Mouse (Mus musculus): ENCODE data around the gene Panx2. TPM values are rescaled to one million over a fixed set of nuclear protein-coding genes. Genes with fewer than 3 reads are reported as not detected.
A peak's percentile ranks its signal among the peaks of the same experiment; 100 is the strongest.

Gene Panx2
- polyA plus RNA-seq, 1 experiment, result not detected

- Histone ChIP-seq H3K4me2 (ENCODE audit: low read depth) (peak overlapping the region; percentile 99), H3K79me2 (ENCODE audit: control insufficient read depth, insufficient read depth) (peaks cover 8% of the 10 kb centered on the region), H3K36me3 (ENCODE audit: control insufficient read depth, insufficient read depth) (peaks cover 23% of the 10 kb centered on the region), H3K4me3 (peak overlapping the region; percentile 43), H3ac (ENCODE audit: control insufficient read depth, insufficient read length) (peak overlapping the region; percentile 86), H3K27me3 (ENCODE audit: control insufficient read depth, insufficient read depth, insufficient read length) (no peaks in the 10 kb centered on the region)
- TF ChIP-seq USF1 (IDR thresholded peaks at IDR 0.05; ENCODE audit: low read depth) (no peak), POLR2A (IDR thresholded peaks at IDR 0.05; ENCODE audit: insufficient read length, low read depth) (no peak), E2F4 (IDR thresholded peaks at IDR 0.05; ENCODE audit: insufficient read depth) (no peak), POLR2AphosphoS2 (IDR thresholded peaks at IDR 0.05; ENCODE audit: insufficient read length, low read depth) (peak; percentile 35), CEBPB (IDR thresholded peaks at IDR 0.05; ENCODE audit: insufficient read depth, poor library complexity, severe bottlenecking) (no peak), MYOD1 (IDR thresholded peaks at IDR 0.05; ENCODE audit: control insufficient read depth in 1 of 3, insufficient read length in 2 of 3, low read depth in 2 of 3) (no peak)
Observed at GRCm38 (mm10) chr15:89089248-89090051, 29.9 kb downstream of the Panx2 start.

GRCm38 (mm10) chr15:89090662-89091061, 31.1 kb downstream of the Panx2 start:
- Histone ChIP-seq H3ac (ENCODE audit: control insufficient read depth, insufficient read length) (no peak overlapping the region), H3K4me2 (ENCODE audit: low read depth) (peak overlapping the region; percentile 99), H3K4me3 (peak overlapping the region; percentile 43), H3K27me3 (ENCODE audit: control insufficient read depth, insufficient read depth, insufficient read length) (no peaks in the 10 kb centered on the region), H3K36me3 (ENCODE audit: control insufficient read depth, insufficient read depth) (peaks cover 27% of the 10 kb centered on the region), H3K79me2 (ENCODE audit: control insufficient read depth, insufficient read depth) (peaks cover 8% of the 10 kb centered on the region)
- no peak for TF ChIP-seq TCF3 (IDR thresholded peaks at IDR 0.05; ENCODE audit: insufficient read length, low read depth)
- no peak for TF ChIP-seq USF1 (IDR thresholded peaks at IDR 0.05; ENCODE audit: low read depth)
- no peak for TF ChIP-seq MYOD1 (IDR thresholded peaks at IDR 0.05; ENCODE audit: control insufficient read depth in 1 of 3, insufficient read length in 2 of 3, low read depth in 2 of 3)
- no peak for TF ChIP-seq E2F4 (IDR thresholded peaks at IDR 0.05; ENCODE audit: insufficient read depth)
- TF ChIP-seq CEBPB (IDR thresholded peaks at IDR 0.05; ENCODE audit: insufficient read depth, poor library complexity, severe bottlenecking), result no peak
- no peak for TF ChIP-seq MAX (IDR thresholded peaks at IDR 0.05; ENCODE audit: low read depth)
- no peak for TF ChIP-seq POLR2A (IDR thresholded peaks at IDR 0.05; ENCODE audit: insufficient read length, low read depth)
- no peak for TF ChIP-seq REST (IDR thresholded peaks at IDR 0.05; ENCODE audit: insufficient read depth, insufficient read length)
- no peak for TF ChIP-seq TCF12 (IDR thresholded peaks at IDR 0.05; ENCODE audit: insufficient read depth, poor library complexity, severe bottlenecking)
- TF ChIP-seq MYOG (IDR thresholded peaks at IDR 0.05; ENCODE audit: control insufficient read depth in 1 of 3, insufficient read depth in 1 of 3, insufficient read length in 2 of 3, low read depth in 2 of 3), result no peak
- TF ChIP-seq POLR2AphosphoS2 (IDR thresholded peaks at IDR 0.05; ENCODE audit: insufficient read length, low read depth), result no peak
- TF ChIP-seq SRF (IDR thresholded peaks at IDR 0.05; ENCODE audit: control insufficient read depth, insufficient read length, low read depth), result no peak

GRCm38 (mm10) chr15:89092181-89092580, 32.6 kb downstream of the Panx2 start:
- H3K4me2 ChIP-seq (ENCODE audit: low read depth), result no peak overlapping the region
- H3K79me2 ChIP-seq (ENCODE audit: control insufficient read depth, insufficient read depth), result peaks cover 8% of the 10 kb centered on the region
- TF ChIP-seq MYOG (IDR thresholded peaks at IDR 0.05; ENCODE audit: control insufficient read depth in 1 of 3, insufficient read depth in 1 of 3, insufficient read length in 2 of 3, low read depth in 2 of 3) (no peak), REST (IDR thresholded peaks at IDR 0.05; ENCODE audit: insufficient read depth, insufficient read length) (no peak), CEBPB (IDR thresholded peaks at IDR 0.05; ENCODE audit: insufficient read depth, poor library complexity, severe bottlenecking) (no peak), POLR2AphosphoS2 (IDR thresholded peaks at IDR 0.05; ENCODE audit: insufficient read length, low read depth) (peak; percentile 72), TCF12 (IDR thresholded peaks at IDR 0.05; ENCODE audit: insufficient read depth, poor library complexity, severe bottlenecking) (no peak), USF1 (IDR thresholded peaks at IDR 0.05; ENCODE audit: low read depth) (no peak), MAX (IDR thresholded peaks at IDR 0.05; ENCODE audit: low read depth) (no peak), MYOD1 (IDR thresholded peaks at IDR 0.05; ENCODE audit: control insufficient read depth in 1 of 3, insufficient read length in 2 of 3, low read depth in 2 of 3) (no peak), TCF3 (IDR thresholded peaks at IDR 0.05; ENCODE audit: insufficient read length, low read depth) (no peak), E2F4 (IDR thresholded peaks at IDR 0.05; ENCODE audit: insufficient read depth) (no peak), POLR2A (IDR thresholded peaks at IDR 0.05; ENCODE audit: insufficient read length, low read depth) (peak; percentile 4), SRF (IDR thresholded peaks at IDR 0.05; ENCODE audit: control insufficient read depth, insufficient read length, low read depth) (no peak)
- no peak overlapping the region for H3ac ChIP-seq (ENCODE audit: control insufficient read depth, insufficient read length)
- no peak overlapping the region for H3K4me3 ChIP-seq
- H3K27me3 ChIP-seq (ENCODE audit: control insufficient read depth, insufficient read depth, insufficient read length), result no peaks in the 10 kb centered on the region
- peaks cover 42% of the 10 kb centered on the region for H3K36me3 ChIP-seq (ENCODE audit: control insufficient read depth, insufficient read depth)

GRCm38 (mm10) chr15:89097450-89097849, 37.9 kb downstream of the Panx2 start:
- TF ChIP-seq TCF12 (IDR thresholded peaks at IDR 0.05; ENCODE audit: insufficient read depth, poor library complexity, severe bottlenecking) (no peak), REST (IDR thresholded peaks at IDR 0.05; ENCODE audit: insufficient read depth, insufficient read length) (no peak)
- Histone ChIP-seq H3K4me3 (no peak overlapping the region), H3K36me3 (ENCODE audit: control insufficient read depth, insufficient read depth) (peaks cover 81% of the 10 kb centered on the region), H3K27me3 (ENCODE audit: control insufficient read depth, insufficient read depth, insufficient read length) (no peaks in the 10 kb centered on the region), H3K79me2 (ENCODE audit: control insufficient read depth, insufficient read depth) (no peaks in the 10 kb centered on the region), H3K4me2 (ENCODE audit: low read depth) (no peak overlapping the region), H3ac (ENCODE audit: control insufficient read depth, insufficient read length) (no peak overlapping the region)

- no peaks in the 10 kb centered on the region for H3K27me3 ChIP-seq (ENCODE audit: control insufficient read depth, insufficient read depth, insufficient read length)
- no peak overlapping the region for H3K4me3 ChIP-seq
- TF ChIP-seq POLR2AphosphoS2 (IDR thresholded peaks at IDR 0.05; ENCODE audit: insufficient read length, low read depth) (peak; percentile 50), USF1 (IDR thresholded peaks at IDR 0.05; ENCODE audit: low read depth) (no peak)
- H3K36me3 ChIP-seq (ENCODE audit: control insufficient read depth, insufficient read depth), result peaks cover 81% of the 10 kb centered on the region
- H3K4me2 ChIP-seq (ENCODE audit: low read depth), result no peak overlapping the region
- H3ac ChIP-seq (ENCODE audit: control insufficient read depth, insufficient read length), result no peak overlapping the region
- no peaks in the 10 kb centered on the region for H3K79me2 ChIP-seq (ENCODE audit: control insufficient read depth, insufficient read depth)
Observed at GRCm38 (mm10) chr15:89098616-89099015, 39.1 kb downstream of the Panx2 start.
